ENCODE assay signal across 7 mouse cellular contexts in genomic region chrX:155337905-155338721, GRCm38 (mm10). TPM values are rescaled to one million over a fixed set of nuclear protein-coding genes. Genes with fewer than 3 reads are reported as not detected.
A peak's percentile ranks its signal among the peaks of the same experiment; 100 is the strongest.
DNase-seq lines count a peak whose midpoint lies in the region; ATAC-seq and TF ChIP-seq lines count a peak whose summit lies in the region.

No protein-coding gene starts in this region.

- H3K36me3 ChIP-seq in intestine, postnatal 0 days (ENCODE audit: control insufficient read depth, insufficient read depth), result no peaks in the 10 kb centered on the region
- H3K36me3 ChIP-seq in limb, embryonic 11.5 days (ENCODE audit: control insufficient read depth, insufficient read depth, low read length), result no peaks in the 10 kb centered on the region
- H3K36me3 ChIP-seq in midbrain, embryonic 14.5 days (ENCODE audit: control insufficient read depth, insufficient read depth, low read length), result no peaks in the 10 kb centered on the region

- no peaks in the 10 kb centered on the region for H3K27me3 ChIP-seq in intestine, postnatal 0 days (replicated peaks; ENCODE audit: control insufficient read depth, insufficient read depth, low read length)
- no peaks in the 10 kb centered on the region for H3K27me3 ChIP-seq in limb, embryonic 11.5 days (ENCODE audit: control insufficient read depth, insufficient read depth, low read length)
- no peaks in the 10 kb centered on the region for H3K27me3 ChIP-seq in midbrain, embryonic 14.5 days (ENCODE audit: control insufficient read depth, insufficient read depth, low read length)

- no peak for TF ChIP-seq CTCF in intestine, postnatal 0 days (IDR thresholded peaks at IDR 0.05; ENCODE audit: low read depth)

- H3K4me2 ChIP-seq in intestine, postnatal 0 days (replicated peaks; ENCODE audit: low read depth), result peak overlapping the region; percentile 68
- peak overlapping the region; percentile 28; the same call in 1 of the 2 replicates for H3K4me2 ChIP-seq in limb, embryonic 11.5 days (ENCODE audit: low read depth, severe bottlenecking)
- peak overlapping the region; percentile 60 for H3K4me2 ChIP-seq in midbrain, embryonic 14.5 days (ENCODE audit: low read length)

- no peaks in the 10 kb centered on the region for H3K4me1 ChIP-seq in intestine, postnatal 0 days (replicated peaks; ENCODE audit: control insufficient read depth, insufficient read depth, low read length)
- no peaks in the 10 kb centered on the region for H3K4me1 ChIP-seq in limb, embryonic 11.5 days (ENCODE audit: control insufficient read depth, insufficient read depth, low read length)
- no peaks in the 10 kb centered on the region for H3K4me1 ChIP-seq in midbrain, embryonic 14.5 days (ENCODE audit: control insufficient read depth, insufficient read depth, low read length)

- WGBS in intestine, postnatal 0 days, result 18% methylated on average over 46 of the region's 49 CpGs
- 19% methylated on average over 49 of the region's 49 CpGs for WGBS in limb, embryonic 11.5 days
- 17% methylated on average over 49 of the region's 49 CpGs for WGBS in midbrain, embryonic 14.5 days

- peak overlapping the region; percentile 66 for H3K27ac ChIP-seq in intestine, postnatal 0 days (ENCODE audit: low read depth, low read length)
- H3K27ac ChIP-seq in limb, embryonic 11.5 days (replicated peaks; ENCODE audit: low read depth, low read length), result 0 out of 2 replicates have a peak overlapping the region, but pooled peaks have one; percentile 58
- peak overlapping the region; percentile 64; the same call in 1 of the 2 replicates for H3K27ac ChIP-seq in midbrain, embryonic 14.5 days (replicated peaks; ENCODE audit: low read depth, low read length)

- DNase-seq in adrenal gland, adult 8-10 months, result peak; percentile 53
- DNase-seq in embryo, embryonic 11.5 days (ENCODE audit: low read depth, low spot score), result peak; percentile 72
- DNase-seq in gastrocnemius, postnatal 4 days (ENCODE audit: low spot score in 2 of 2), result peak; percentile 78 to 83
- DNase-seq in limb, embryonic 11.5 days (ENCODE audit: low spot score), result peak; percentile 85
- DNase-seq in midbrain, embryonic 14.5 days, result peak; percentile 92
- peak; percentile 67 to 79 for DNase-seq in spleen, adult 18-20 months

- peak; percentile 96 for ATAC-seq in intestine, postnatal 0 days
- peak; percentile 95 for ATAC-seq in limb, embryonic 11.5 days (ENCODE audit: insufficient number of reproducible peaks, low FRiP score, low TSS enrichment, low read depth)
- ATAC-seq in midbrain, embryonic 14.5 days (ENCODE audit: low FRiP score, low TSS enrichment), result peak; percentile 97

- H3K9me3 ChIP-seq in intestine, postnatal 0 days (ENCODE audit: control insufficient read depth), result no peaks in the 10 kb centered on the region
- no peaks in the 10 kb centered on the region for H3K9me3 ChIP-seq in limb, embryonic 11.5 days (ENCODE audit: control insufficient read depth, low read length)
- no peaks in the 10 kb centered on the region for H3K9me3 ChIP-seq in midbrain, embryonic 14.5 days (ENCODE audit: control insufficient read depth, low read length)

- peak overlapping the region; percentile 52 for H3K4me3 ChIP-seq in intestine, postnatal 0 days (ENCODE audit: low read depth, low read length)
- H3K4me3 ChIP-seq in limb, embryonic 11.5 days (ENCODE audit: low read depth, low read length), result peak overlapping the region; percentile 48
- H3K4me3 ChIP-seq in midbrain, embryonic 14.5 days (replicated peaks; ENCODE audit: low read depth, low read length), result peak overlapping the region; percentile 49

- H3K9ac ChIP-seq in intestine, postnatal 0 days (ENCODE audit: low read depth, low read length), result peak overlapping the region; percentile 57
- peak overlapping the region; percentile 49 for H3K9ac ChIP-seq in limb, embryonic 11.5 days (ENCODE audit: low read length)
- H3K9ac ChIP-seq in midbrain, embryonic 14.5 days (replicated peaks; ENCODE audit: low read length), result peak overlapping the region; percentile 54

RNA-seq across cellular contexts. Expression of gene Prdx4, which starts 2.4 kb away (rescaled TPM):
- total RNA-seq in adrenal gland, adult 8-10 months (2022), result 10 to 100 TPM; 23.2 to 31.9 (median 28.9) TPM
- total RNA-seq in gastrocnemius, postnatal 4 days (2021), result 100 to 1,000 TPM in 1 of 2 experiments, 10 to 100 TPM in 1; 91.9 to 101 TPM
- polyA plus RNA-seq in intestine, postnatal 0 days (2015; fragmentation: Nextera tagmentation; extraction: Ambion mirVana), result 107 and 117 TPM in 2 replicates
- 251 and 267 TPM in 2 replicates for polyA plus RNA-seq in limb, embryonic 11.5 days (2014; fragmentation: Nextera tagmentation; extraction: Ambion mirVana)
- polyA plus RNA-seq in midbrain, embryonic 14.5 days (2014; fragmentation: Nextera tagmentation; extraction: Ambion mirVana), result 89.1 and 105 TPM in 2 replicates

Comparison
In these comparisons a context has a peak if more than half of its experiments do, and no peak if none do; other contexts are left out.
1. Peak in every context shown above with its lines: DNase-seq, ATAC-seq, H3K4me3 ChIP-seq and H3K27ac ChIP-seq.